Mouse (Mus musculus): Measurements from ENCODE around the gene Gm16440. TPM values are rescaled to one million over a fixed set of nuclear protein-coding genes. Genes with fewer than 3 reads are reported as not detected.
"Not testable (repeated sequence)": the region's sequence is repeated elsewhere in the genome, so short reads cannot be mapped to it uniquely, and the experiment has no call there.

Gene Gm16440
- polyA plus RNA-seq (2016; fragmentation: Nextera tagmentation; extraction: Ambion mirVana) = not detected in 2 replicates

DNA sequence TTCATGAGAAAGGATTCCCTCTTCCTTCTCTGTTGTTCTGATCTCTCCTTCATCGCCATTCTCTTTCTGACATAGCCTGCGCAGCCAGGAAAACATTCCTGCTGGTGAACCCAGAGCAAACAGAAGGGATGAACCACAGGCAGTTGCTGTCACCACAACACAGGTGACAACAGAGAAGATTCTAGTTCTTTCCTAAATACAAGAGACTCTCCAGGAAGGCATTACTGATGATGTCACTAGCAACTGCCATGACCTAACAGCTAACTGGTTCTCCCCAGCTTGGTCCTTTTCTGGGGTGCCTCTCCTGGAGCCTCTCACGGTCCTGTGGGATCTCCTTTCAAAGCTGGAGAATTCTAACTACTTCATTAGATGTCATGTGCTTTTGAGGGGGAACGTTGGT, at the start of gene Gm16440:
Gene Gm16440, minus strand, starts transcription at position 101 of the 400 bp plus-strand sequence.
- WGBS = 81% methylated on average over 2 of the region's 4 CpGs
- ATAC-seq (ENCODE audit: low FRiP score, low read depth) = not testable (repeated sequence)

DNA sequence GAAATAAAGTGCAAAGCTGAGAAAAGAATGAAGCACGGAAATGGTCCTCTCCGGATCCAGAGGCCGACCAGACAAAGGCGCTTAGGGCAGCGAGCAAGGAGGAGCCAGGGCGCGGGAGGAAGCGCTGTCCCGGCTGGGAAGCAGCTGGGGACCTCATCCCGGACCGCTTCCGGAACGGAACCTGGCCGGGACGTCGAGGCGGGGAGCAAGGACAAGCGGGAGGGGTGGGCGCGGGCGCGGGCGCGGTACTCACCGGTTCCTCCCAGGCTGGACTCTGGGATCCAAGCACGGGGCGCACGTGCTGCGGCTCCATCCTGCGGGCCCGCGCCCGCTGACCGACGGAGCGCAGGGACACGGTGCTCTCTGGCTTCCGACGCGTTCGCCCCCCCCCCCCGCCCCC, 36.6 kb upstream of the Gm16440 start:
- H3K9ac ChIP-seq (replicated peaks); H3K36me3 ChIP-seq; H3K9me3 ChIP-seq; H3K27ac ChIP-seq (replicated peaks); H3K27me3 ChIP-seq; ATAC-seq (ENCODE audit: low FRiP score, low read depth); H3K4me1 ChIP-seq: not testable (repeated sequence)
- H3K4me2 ChIP-seq (replicated peaks) = peak overlapping the region; percentile 46
- H3K4me3 ChIP-seq = peak overlapping the region; percentile 31
- 10% methylated on average over 9 of the region's 42 CpGs for WGBS

More for the DNA sequence above, at the start of gene Gm16440:
- H3K27ac ChIP-seq (replicated peaks); H3K4me1 ChIP-seq; H3K9me3 ChIP-seq; H3K4me3 ChIP-seq; H3K27me3 ChIP-seq; H3K9ac ChIP-seq (replicated peaks); H3K4me2 ChIP-seq (replicated peaks); H3K36me3 ChIP-seq: not testable (repeated sequence)

DNA sequence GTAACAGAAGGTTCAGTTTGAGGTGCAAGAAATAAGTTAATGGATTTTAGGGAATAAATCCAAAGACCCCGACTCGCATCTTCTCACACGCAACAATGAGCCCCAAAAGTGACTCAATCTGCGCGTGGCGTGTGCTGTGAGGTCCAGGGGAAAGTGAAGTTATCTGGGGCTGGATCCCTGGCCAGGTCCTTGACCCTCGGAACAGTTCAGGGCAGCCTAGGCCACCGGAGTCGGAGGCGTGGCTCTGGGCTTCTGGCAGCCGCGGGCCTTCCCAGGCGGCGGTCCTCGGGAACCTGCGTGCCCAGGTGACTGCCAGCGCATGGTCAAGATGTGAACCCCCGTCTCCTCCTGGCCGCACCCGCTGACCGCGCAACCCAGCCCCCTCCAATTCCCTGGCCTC, 36.2 kb upstream of the Gm16440 start:
- ATAC-seq (ENCODE audit: low FRiP score, low read depth); H3K27ac ChIP-seq (replicated peaks); H3K9me3 ChIP-seq; H3K36me3 ChIP-seq; H3K9ac ChIP-seq (replicated peaks); H3K4me1 ChIP-seq; H3K27me3 ChIP-seq: not testable (repeated sequence)
- Histone ChIP-seq H3K4me2 (replicated peaks) (peak overlapping the region; percentile 46), H3K4me3 (peak overlapping the region; percentile 31)
- WGBS = 14% methylated on average over 21 of the region's 22 CpGs

DNA sequence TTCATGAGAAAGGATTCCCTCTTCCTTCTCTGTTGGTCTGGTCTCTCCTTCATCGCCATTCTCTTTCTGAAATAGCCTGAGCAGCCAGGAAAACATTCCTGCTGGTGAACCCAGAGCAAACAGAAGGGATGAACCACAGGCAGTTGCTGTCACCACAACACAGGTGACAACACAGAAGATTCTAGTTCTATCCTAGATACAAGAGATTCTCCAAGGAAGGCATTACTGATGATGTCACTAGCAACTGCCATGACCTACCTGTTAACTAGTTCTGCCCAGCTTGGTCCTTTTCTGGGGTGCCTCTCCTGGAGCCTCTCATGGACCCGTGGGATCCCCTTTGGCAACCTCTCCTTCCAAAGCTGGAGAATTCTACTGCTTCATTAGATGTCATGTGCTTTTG, 22.3 kb upstream of the Gm16440 start, which contains the start of gene Gm3591:
Gene Gm3591, minus strand, starts transcription at position 101 of the 400 bp plus-strand sequence.
- H3K27ac ChIP-seq (replicated peaks); ATAC-seq (ENCODE audit: low FRiP score, low read depth): not testable (repeated sequence)

DNA sequence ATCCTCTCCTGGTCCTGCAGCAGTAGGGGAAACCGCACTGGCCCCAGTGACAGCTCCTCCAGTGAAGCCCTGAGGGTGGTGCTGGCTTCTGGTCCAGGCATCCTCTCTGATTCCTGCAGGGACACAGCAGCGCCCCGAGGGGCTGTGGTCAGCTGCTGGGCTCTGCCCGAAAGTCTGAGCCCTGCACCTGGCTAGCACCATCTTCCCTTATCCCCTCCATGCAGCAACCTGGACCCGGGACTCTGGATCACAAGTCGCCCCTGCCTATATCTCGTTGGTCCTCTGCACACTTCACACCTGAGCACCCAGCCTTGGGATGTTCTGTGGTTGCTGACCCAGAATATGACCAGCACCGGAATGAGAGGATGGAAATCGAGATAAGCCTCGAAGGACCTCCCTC, 46.5 kb downstream of the Gm16440 start, which contains the start of gene Gm3618:
Gene Gm3618, minus strand, starts transcription at position 101 of the 400 bp plus-strand sequence.
- not testable (repeated sequence) for ATAC-seq (ENCODE audit: low FRiP score, low read depth); H3K27ac ChIP-seq (replicated peaks); H3K9me3 ChIP-seq; H3K4me3 ChIP-seq; H3K4me2 ChIP-seq (replicated peaks); H3K9ac ChIP-seq (replicated peaks); H3K4me1 ChIP-seq; H3K27me3 ChIP-seq; H3K36me3 ChIP-seq
- no CpG with 5 or more reads among the region's 10 CpGs for WGBS

More for the DNA sequence above, 22.3 kb upstream of the Gm16440 start, which contains the start of gene Gm3591:
- H3K27me3 ChIP-seq; H3K9me3 ChIP-seq; H3K9ac ChIP-seq (replicated peaks); H3K4me1 ChIP-seq; H3K36me3 ChIP-seq; H3K4me2 ChIP-seq (replicated peaks); H3K4me3 ChIP-seq: not testable (repeated sequence)
- no CpG with 5 or more reads among the region's 2 CpGs for WGBS

Other genes with a start within 250 kb of the Gm16440 start
- gene Gm21560, start 171.0 kb downstream of the Gm16440 start, polyA plus RNA-seq (2016; fragmentation: Nextera tagmentation; extraction: Ambion mirVana) = not detected in 2 replicates
- 1.4 and 2.7 TPM in 2 replicates for gene Gm3411, start 103.1 kb downstream of the Gm16440 start, polyA plus RNA-seq (2016; fragmentation: Nextera tagmentation; extraction: Ambion mirVana)
- not detected in 2 replicates for gene Gm21103, start 85.5 kb downstream of the Gm16440 start, polyA plus RNA-seq (2016; fragmentation: Nextera tagmentation; extraction: Ambion mirVana)
- not detected in 2 replicates for gene Gm3618, start 46.6 kb downstream of the Gm16440 start, polyA plus RNA-seq (2016; fragmentation: Nextera tagmentation; extraction: Ambion mirVana)
- 1.5 and 2.0 TPM in 2 replicates for gene Gm3591, start 22.2 kb upstream of the Gm16440 start, polyA plus RNA-seq (2016; fragmentation: Nextera tagmentation; extraction: Ambion mirVana)
- gene Gm3594, start 54.3 kb upstream of the Gm16440 start, polyA plus RNA-seq (2016; fragmentation: Nextera tagmentation; extraction: Ambion mirVana) = not detected in 2 replicates
- not detected in 2 replicates for gene Gm8356, start 147.0 kb upstream of the Gm16440 start, polyA plus RNA-seq (2016; fragmentation: Nextera tagmentation; extraction: Ambion mirVana)
- gene Gm3629, start 200.3 kb upstream of the Gm16440 start, polyA plus RNA-seq (2016; fragmentation: Nextera tagmentation; extraction: Ambion mirVana) = 0.46 and 0.72 TPM in 2 replicates
- gene Gm3460, start 232.1 kb upstream of the Gm16440 start, polyA plus RNA-seq (2016; fragmentation: Nextera tagmentation; extraction: Ambion mirVana) = not detected in 2 replicates